Mouse (Mus musculus) stomach, postnatal 0 days (tissue): ENCODE measurements around the gene Pak1.

Experiments
- CTCF ChIP-seq: IDR thresholded peaks from 2 replicates; pipeline ENCODE4 v1.5.1; 2016; ENCODE audit warnings: antibody characterized with exemption, low read depth, mild to moderate bottlenecking, moderate library complexity
- EP300 ChIP-seq: optimal IDR thresholded peaks from 2 replicates; pipeline ENCODE3; 2016; ENCODE audit warnings: antibody characterized with exemption

- no peak for TF ChIP-seq CTCF
- no peak for TF ChIP-seq EP300
Measured at GRCm38 (mm10) chr7:97748527-97749206, 39.7 kb upstream of the Pak1 start.
